Mouse (Mus musculus) fat pad, adult 2 months (tissue): Measurements from ENCODE around the gene Serpinb9c.
"Not testable (repeated sequence)": the region's sequence is repeated elsewhere in the genome, so short reads cannot be mapped to it uniquely, and the experiment has no call there.

Experiments
- DNase-seq: peaks from one replicate; pipeline ENCODE4 v3.0.0-alpha.2; 2011; ENCODE audit warnings: low read depth, low spot score; ENCODE audit errors: extremely low read depth

The Serpinb9c gene

DNA sequence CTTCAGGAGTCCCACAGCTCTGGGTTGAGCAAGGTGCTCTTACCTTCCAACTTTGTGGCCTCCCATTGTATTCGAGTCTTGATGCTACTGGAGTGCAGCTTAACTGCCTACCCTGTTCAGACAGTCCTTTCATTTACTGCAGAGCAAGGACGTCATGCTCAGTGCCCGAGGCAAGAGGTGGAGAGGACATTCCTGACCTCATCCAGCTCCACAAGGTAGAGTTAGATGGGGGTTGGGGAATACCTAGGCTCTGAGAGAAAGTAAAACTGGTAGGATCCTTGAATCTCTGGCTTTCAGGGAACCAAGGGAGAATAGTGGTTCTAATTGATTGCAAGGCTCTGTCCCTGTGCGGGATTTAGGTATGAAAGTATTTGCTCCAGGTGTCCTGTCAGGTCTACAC lies at the start of gene Serpinb9c:
Gene Serpinb9c (minus strand): TSS at position 101 of the 400 bp plus-strand sequence.
- DNase-seq = no peak

DNA sequence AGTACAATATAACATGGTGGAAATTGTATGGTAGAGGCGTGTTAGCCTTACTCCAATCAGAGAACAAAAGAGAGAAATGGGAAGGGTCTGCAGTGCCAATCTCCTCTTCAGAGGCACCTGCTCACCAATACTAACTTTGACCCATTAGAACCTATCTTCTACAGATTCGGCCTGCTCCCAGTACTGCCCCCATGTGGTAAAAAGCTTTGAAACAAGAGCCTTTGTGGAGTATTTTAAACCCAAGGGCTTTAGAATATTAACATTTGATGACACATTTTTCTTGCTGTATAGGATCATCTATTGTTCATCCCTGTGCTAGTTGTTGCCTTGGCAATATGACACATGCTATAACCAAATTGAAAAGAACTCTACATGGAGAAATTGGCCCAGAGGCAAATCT lies 40.2 kb upstream of the Serpinb9c start:
- no peak for DNase-seq

DNA sequence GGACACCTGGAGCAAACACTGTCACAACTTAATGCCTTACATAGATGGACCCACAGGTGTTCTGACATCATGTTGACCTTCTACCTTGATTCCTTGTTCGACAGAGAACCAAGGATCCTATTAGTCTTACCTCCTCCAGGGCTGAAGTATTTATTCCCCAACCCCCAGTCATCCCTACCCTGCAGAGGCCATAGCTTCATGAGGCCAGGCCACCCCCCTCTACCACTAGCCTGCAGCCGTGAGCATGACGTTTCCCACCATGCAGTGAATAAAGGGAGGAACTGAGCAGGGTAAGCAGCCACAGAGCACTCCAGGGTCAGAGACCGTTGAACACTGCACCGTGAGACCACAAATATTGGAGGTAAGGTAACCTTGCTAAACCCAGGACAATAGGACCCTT lies 33.1 kb upstream of the Serpinb9c start, which contains the start of gene Serpinb9d:
Gene Serpinb9d (plus strand): TSS at position 301 of the 400 bp plus-strand sequence.
- DNase-seq = no peak

DNA sequence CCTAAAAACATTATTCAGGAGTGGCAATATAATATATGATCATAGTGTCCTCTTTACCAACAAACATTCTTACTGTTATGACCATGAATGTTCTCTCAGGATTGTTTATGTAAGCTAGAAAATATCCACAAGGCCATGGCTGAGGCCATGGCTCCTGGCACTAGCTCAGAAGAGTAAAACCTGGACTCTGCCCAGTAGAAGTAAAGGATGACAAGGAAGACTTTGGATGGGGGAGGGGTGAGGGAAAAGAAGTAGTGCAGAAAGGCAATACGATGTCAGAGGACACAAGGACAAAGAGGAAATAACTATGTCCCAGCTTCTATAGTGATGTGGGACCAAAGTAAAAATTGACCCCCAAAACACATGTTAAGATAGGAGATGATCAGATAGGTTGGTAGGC lies 30.9 kb upstream of the Serpinb9c start:
- DNase-seq = not testable (repeated sequence)

DNA sequence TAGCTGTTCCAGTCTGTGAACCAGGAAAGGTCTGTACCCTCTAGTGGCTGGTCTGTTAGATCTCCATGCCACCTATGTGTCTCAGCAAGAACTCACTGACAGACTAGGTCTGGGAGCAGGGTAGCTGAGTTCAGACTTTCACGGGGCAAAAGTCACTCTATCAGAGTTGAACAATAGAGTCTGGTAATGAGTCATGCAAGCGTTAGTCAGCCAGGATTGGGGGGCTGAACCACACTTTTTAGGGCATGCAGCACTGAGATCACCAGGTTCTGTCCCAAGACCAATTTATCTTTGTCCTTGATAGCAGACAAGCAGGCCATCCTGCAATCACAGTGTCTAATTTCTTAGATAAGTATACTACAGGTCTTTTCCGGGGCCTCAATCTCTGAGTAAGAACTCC lies 18.1 kb downstream of the Serpinb9c start:
- no peak for DNase-seq

DNA sequence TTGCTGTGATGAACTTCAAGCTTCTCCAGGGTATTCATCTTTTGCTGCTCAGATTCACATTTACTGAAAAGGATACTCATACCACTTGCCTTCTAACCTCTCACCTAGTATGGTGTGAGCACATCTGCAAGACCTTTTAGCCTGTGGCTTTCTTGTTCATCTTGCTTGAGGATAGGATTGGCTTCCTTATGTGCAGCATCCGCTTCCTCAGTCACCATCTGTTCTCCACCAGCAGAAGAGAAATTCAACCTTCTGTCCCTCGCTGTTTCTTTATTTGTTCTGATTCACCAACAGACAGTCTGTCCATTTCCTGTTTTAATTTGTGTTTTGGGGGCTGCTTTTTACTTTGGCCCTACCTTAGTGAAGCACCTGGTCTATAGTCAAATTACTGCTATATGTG lies 21.8 kb downstream of the Serpinb9c start:
- DNase-seq = no peak

DNA sequence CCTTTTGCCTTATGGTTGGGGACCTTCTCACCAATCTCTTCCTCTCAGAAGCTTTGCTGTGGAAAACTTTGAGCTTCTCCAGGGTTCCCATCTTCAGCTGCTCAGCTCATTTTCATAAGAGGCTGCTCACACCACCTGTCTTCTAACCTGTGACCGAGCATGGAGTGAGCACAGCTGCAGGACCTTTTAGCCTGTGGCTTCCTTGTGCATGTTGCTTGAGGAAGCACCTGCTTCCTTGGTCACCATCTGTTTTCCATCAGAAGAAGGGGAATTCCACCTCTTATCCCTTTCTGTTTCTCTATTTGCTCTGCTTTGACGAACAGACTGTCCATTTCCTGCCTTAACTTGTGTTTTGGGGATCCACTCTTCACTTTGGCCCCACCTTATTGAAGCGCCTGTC lies 46.5 kb downstream of the Serpinb9c start:
- DNase-seq = no peak

DNA sequence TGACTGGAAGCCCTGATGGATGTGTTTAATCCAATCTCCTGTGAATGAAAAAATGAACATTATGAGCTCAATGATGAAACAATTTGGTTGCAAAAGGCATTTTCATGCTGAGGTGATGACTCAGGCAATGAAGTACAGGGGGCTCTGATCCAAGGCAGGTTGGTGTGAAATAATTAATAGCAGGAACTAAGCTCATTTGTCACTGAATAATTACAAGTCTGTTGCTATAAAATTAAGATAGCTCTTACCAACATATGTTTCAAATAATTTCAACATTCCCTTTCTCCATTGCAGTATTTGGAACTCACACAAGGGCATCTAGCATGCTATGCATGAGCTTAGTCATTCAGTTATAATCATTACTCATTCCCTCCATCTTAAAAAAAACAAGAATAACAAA lies 53.9 kb downstream of the Serpinb9c start:
- no peak for DNase-seq
